Mouse (Mus musculus) retina, embryonic 14.5 days (tissue): ENCODE data around the gene Fasl.

Experiments
- DNase-seq: peaks from one replicate; pipeline ENCODE4 v3.0.0-alpha.2; 2015; ENCODE audit warnings: low spot score

Gene Fasl

DNA sequence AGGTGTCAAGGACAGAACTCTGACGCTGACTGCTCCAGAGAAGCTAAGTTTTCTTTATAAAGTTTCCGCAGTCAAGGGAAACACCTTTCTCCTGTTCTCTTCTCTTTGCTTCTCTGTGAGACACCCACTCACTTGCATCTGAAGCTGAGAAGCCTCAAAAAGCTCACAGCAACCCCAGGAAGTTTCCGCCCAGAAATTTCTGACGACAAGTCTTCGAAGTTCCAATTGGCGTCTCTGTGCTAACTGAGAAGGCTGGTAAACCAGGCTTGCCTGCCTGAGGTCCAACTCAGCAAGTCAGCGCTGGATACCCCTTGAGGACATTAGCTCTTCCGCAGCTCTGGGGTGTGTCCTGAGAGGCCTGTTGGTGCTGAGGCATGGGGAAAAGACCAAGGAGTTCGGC, at the start of gene Fasl:
TSS of gene Fasl (minus strand) at position 157 of the 400 bp plus-strand sequence.
- DNase-seq = no peak

DNA sequence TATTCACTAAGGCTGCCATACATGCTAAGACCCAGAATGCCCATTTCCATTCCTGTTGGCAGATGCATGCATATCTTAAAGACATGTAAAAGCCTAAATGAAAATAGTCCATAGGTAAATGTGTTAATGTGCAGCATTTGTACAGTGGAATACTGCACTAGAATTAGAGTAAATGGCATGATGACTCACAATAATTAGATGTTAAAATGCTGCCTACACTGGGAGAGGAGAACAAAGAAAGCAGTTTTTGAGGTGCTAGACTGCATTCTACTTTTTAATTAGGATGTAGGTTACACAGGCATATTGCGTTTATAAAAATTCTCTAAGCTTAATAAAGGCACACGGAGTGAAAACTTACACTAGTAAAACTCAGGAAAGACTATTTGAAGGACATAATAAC, 38.4 kb upstream of the Fasl start:
- no peak for DNase-seq

DNA sequence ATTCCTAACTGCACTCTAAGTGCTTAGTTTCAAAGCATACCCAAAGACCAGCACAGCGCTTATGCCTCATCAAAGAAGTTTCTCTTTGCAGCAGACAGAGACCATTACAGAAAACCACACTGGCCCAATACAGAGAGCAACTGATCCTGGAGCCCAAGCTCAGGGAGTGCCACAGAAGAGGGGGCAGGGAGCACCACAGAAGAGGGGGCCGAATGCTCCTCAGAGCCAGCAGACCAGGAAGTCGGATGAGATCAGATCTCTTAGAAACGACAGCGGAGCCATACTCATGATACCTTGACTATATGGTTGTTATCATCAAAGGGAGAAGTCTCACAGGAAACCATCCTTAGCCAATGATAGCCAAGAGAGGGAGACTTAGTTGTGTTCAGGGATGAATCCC, 21.1 kb upstream of the Fasl start:
- no peak for DNase-seq

DNA sequence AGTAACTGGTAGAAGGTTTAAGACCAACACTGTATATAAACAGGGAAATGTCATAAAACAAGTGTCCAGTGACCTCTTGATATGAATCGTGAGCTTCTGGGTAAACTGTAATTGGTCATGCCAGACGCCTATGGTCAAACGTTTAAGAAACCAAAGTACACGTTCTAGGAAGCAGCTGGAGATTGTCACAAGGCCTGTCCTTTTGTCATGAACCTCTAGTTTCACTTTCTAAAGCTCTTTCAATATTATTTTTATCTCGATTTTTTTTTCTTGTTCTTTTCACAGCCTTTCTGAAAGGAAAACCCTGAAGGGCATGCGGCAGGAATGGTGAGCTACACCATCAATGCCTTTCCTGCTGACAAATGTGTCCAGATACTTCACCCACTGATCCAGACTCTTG, 20.7 kb upstream of the Fasl start:
- no peak for DNase-seq

DNA sequence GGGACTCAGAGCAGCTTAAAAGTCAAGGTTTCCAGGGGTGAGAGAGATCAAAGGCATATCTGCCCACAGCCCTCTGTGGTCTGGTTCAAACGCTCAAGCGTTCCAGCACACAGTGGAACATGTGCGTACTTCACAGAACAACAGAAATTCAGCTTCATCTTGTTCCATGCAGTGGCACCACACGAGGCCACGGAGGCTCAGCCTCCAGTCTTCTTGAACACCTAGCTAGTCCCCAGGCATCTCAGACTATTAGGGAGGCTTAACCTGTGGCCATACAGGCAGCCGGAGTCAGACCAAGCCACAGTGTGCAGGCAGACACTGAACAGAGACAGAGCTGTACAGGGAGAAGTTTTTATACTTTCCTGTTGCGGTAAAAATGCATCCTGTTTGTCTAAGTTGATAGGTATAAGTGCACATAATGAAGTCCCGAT, 16.3 kb upstream of the Fasl start:
- DNase-seq = no peak

DNA sequence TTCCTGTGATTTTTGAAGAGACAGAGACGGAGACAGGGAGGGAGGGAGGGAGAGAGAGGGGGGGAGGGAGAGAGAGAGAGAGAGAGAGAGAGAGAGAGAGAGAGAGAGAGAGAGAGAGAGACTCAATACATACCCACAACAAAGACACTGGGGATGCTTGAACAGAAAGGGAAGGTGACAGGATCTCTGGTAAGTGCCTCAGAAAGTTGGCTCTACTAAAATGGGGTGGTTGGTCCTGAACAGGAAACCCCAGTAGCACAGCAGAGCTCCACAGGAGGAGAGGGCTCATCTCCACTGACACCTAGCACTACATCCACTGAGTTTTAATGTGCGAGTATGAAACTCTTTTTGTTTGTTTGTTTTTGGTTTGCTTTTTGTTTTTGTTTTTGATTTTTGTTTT, 13.0 kb upstream of the Fasl start:
- DNase-seq = no peak

DNA sequence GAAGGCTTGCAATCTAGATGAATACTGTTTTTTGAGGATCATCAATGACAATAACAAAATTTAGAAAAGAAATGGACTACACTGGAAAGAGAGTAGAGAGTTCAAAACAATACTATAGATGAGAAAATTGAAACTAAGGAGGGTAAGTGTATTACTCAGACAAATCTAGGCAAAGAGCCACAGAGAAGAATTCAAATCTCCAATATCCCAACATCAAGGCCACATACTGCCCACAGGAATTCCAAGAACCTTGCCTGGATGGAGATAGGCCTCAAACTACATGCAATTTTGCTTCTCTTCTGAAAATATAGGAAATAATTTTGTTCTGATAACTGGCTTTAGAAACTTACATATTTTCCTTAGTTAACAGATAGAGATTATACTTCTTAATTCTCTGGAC, 12.0 kb upstream of the Fasl start:
- DNase-seq = no peak

DNA sequence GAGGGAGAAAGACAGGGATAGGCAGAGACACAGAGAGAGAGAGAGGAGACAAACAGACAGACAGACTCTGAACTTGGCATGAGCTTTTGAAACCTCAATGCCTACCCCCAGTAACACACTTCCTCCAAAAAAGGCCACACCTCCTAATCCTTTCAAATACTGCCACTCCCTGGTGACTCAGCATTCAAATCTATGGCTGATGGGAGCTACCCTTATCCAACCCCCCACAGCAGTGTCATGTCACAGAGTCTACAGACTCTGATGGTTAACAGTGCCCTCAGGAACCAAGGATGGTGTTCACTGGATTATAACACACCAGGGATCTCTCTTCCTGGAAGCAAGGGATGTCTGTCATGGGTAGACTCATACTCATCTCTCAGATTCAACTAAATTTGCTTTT, 11.5 kb upstream of the Fasl start:
- no peak for DNase-seq

DNA sequence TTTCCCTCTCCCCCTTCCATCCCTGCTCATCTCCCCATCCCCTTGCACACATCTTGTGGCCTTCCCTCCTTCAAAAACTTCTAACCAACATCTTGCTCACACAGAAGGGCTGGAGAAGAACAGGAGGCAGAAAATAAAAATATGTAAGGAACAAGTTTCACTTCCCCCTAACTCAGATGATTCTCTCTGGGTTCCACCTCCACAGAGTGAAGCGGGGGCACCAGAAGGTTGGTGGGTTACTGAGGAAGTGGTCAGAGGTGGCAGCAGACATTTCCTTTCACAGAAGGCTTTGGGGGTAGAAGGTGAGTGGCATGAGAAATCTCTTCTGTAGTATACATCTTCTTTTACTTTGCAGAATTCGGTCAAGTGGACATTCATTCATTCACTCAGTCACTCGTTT, 10.6 kb upstream of the Fasl start:
- no peak for DNase-seq

DNA sequence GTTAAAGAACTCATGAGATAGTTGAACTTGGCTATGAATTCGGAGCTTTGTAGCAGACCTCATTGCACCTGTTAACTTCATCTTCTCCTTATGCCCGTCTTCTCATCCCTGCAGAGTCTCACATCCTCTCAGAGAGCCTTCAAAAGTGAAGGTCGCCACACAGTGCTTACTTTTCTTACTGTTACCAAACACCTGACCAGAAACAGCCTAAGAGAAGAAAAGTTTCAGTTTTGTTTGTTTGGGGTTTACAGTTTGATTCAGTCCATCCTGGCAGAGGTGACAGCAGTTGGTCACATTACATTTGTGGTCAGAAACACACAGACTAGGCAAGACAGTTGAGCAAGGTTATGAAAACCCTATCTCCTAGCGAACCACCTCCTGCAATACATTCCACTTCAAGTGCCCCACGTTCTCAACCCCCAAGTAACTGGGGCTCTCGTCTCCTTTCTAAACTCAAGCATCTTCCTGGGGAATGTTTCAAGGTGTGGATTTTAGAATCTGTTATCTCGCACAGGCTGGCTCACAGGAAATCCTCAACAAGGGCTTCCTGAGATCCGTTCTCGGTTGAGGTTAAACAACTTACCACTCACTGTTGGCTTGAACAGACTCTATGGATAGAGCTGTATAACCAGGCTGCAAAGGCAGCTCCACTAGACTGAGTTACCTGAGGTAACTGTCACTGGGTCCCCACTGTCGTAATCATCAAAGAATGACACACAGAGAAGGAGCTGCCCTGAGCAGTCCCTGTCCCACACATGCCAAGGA, 6.3 kb upstream of the Fasl start:
- DNase-seq = no peak

DNA sequence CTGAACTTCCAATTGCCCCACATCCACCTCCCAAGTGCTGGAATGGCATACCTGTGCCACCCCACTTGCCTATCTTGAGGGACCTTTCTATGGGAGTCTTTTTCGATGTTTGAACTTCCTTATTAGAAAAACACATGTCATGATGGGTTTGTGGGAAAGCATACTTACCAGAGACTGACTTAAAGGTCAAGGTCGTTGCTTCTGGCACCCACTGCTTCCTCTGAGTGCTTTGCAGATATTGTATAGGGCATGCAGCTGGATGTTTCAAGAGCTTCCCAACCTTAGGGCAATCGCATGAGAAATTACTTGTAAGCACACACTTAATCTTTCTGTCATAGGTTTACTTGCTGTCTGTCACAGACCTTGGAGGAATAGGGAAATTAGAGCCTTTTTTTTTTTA, 5.0 kb upstream of the Fasl start:
- no peak for DNase-seq

DNA sequence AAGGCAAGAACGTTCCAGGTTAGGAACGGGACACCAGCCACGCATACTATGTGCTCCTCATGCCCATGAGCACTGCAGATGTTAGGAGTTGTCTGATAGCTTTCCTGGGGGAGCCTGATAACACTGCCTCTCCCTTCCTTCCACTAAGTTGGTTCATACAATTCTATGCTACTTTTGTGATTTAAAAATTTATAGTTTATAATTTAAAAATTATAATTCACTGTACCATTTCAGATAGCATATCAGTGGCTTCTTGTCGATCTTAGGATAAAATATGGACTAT, 4.3 kb upstream of the Fasl start:
- no peak for DNase-seq

DNA sequence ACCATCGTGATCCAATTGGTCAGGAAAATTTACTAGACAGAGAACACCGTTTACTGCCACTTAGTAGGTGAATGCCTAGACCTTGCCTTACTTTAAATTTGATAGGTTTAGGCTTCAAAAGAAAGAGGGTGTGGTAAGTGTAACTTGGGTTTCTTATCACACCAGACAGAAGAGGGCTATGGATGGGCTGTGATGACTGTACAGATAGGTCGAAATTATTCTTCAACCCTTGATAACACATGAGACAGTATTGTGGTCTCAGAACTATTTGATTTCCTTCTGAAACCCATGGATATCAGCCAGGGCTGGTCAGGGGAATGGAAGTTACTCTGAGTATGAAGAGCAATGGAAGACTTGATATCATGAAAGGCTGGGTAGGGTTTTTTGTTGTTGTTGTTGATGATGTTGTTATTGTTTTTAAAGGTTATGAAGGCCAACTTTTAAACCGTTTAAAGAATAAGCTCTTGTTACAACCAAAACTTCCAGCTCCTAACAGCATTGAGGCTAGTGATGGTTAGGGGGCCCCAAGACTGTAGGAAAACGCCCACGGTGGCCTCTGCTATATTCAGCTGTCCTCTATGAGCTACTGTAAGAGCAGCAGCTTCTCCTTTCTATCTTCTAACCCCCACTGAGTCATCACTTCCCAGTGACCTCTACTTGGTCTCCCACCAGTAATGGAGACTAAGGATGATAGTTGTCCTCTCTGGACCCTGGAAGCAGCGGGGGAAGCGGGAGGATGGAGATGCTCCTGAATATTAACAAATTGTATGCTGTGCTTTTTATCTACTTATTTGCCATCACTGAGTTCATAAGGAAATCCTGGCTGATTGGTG, 3.8 kb upstream of the Fasl start:
- no peak for DNase-seq

DNA sequence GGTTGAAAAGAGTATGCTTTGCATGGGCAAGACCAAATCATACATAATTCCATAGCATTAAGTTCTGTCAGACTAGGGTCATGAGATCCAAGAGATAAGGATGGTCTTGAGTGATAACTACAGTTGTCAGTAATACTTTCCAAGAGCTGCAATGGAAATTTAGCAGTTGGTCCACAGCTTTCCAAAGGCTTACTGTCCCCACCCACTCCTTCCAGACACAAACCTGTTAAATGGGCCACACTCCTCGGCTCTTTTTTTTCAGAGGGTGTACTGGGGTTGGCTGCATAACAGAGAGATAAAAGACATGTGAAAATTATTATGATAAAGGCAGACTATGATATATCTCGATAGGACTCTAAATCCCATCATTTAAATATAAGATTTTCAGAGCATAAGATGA, 5.6 kb downstream of the Fasl start:
- DNase-seq = no peak

DNA sequence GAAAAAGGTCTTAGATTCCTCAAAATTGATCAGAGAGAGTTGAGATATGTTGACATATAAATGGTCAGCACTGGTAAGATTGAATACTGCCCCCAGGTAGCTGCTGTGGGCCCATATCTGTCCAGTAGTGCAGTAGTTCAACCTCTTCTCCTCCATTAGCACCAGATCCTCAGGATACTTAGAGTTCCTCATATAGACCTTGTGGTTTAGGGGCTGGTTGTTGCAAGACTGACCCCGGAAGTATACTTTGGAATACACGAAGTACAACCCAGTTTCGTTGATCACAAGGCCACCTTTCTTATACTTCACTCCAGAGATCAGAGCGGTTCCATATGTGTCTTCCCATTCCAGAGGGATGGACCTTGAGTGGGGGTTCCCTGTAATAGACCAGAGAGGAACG, 6.7 kb downstream of the Fasl start:
- no peak for DNase-seq

DNA sequence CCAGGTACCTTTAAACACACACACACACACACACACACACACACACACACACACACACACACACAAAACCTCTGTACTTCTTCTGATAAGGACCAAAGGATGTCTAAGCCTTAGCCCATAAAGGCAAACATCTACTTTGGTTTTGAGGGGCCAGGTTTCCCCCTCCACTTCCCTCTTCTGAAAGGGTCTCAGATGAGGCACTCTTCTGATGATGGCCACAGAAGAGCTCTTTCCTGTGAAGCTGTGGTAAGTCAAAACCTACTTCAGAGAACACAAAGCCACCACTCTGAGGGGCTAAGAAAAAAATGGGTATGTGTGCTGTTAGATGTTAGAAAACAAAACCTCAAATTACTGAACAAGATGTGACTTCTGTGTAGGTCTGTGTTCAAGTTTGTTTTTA, 9.2 kb downstream of the Fasl start:
- DNase-seq = no peak

DNA sequence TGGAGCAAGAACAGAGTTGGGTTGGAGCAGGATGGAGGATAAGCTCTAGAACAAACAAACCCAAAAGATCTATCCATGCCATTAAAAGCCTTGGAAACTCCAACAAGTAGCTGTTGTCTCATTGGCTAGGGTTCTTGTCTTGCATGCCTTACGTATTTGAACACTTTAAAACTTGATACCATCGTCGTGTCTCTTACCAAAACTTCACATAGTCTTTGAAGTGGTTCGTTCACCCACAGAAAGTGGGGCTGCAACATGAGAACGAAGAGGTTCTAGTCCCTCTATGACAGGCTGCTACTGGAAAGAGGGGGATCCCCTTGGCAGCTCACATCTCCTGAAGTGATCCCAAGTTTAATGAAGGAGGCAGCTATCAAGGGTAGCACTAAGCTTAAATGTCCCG, 13.1 kb downstream of the Fasl start:
- DNase-seq = no peak

DNA sequence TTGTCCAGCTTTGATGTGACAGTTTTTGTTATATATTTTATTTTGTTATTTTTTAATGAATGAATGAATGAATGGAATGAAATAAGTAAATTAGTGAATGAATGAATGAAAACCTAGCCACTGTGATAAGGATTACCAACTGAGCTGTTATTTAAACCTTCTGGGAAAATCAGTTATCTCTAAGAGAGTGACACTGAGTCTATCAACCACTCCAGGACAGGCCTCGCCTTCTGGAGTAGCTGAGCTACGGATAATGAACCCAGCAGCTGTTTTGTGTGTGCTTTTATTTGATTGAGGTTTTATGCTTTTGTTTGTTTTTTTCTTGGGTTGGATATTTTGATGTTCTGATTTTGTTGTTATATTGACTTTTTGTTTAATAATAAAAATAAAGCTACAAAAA, 17.0 kb downstream of the Fasl start:
- no peak for DNase-seq

DNA sequence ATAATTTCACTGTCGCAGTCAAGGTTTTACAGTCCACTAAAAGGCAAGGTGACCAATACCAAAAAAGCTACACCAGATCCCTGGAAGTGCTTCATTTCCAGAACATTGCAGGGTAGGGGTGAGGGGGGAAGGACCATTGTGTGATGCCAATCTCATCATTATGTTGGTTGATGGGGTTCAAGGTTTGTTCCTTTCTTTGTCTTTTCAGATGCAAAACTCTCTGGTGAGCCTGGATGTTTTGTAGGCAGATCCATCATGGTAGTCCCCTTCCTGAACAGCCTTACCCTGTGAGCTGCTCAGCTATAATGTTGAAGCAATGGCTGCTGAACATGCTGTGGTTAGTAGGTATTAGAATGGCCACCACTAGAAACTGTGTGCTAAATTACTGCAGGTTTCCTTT, 19.0 kb downstream of the Fasl start:
- no peak for DNase-seq

DNA sequence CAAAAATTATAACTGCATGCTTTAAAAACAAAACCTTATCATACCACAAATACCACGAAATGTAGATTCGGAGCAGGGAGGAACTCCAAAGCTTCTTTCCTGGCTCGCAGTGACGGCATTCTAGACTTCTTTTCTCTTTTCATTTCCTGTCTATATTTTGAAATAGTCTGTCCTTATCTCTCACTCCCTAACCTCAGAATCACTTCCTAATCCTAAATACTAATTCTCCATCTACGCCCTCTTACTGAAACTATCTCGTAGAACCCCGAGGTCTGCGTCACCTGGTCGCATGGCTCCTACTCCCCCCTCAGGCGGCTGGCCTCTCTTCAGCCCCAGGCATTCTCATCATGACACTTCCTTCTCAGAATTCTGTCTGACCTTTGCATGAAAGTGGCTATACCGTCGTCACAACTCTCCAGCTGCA, 21.2 kb downstream of the Fasl start:
- DNase-seq = no peak

DNA sequence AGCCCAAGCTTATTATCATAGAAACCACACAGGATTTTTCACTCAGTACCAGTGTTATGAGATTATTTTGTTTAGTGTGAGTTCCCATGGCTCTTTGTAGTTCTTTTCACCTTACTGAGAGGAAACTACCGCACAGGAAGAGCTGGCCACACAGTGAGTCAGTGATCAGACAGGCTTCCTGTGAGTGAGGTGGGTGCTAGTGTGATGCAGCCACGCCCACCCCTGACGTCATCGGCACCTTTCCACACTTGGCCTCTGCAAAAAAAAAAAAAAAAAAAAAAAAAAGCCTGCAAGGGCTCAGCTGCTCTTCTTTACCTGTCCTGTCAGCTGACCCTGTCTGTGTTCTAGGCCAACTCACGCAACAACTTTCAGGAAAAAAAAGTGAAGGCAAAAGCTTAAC, 21.6 kb downstream of the Fasl start:
- DNase-seq = no peak

DNA sequence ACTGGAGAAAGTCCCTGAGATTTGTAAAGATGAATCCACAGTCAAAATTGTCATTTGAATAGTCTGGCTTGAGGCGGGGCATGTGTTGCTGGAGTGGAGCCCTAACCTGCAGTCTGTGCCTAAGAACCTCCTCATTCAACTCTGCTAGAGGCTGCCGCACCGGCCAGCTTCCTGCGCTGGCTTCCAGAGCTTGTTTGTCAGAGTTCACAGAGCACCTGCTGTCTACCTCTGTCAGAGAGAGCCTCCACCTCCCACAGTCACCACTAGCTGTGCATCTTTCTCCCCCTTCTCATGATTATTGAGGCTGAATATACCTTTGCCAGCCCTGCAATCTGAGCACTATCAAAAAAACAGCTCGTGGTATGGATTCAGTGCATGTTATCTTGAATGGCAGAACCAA, 22.4 kb downstream of the Fasl start:
- DNase-seq = no peak

DNA sequence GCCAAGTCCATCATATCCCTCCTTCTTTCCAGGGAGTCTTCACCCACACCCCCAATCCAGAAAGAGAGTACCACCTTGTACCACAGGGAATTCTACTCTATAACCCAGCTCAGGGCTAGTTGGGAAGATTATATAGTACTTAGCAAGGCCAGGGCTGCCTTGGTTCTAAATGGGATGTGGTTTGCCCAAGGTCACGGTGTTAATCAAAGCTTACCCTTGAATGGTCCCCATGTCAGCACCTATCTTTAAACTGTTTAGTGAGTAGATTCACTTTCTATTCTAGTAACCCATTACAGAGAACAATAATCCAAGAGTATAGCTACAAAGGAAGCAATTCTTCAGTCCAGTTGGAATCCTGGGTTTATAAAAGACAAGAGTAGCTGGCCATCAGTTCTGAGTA, 23.3 kb downstream of the Fasl start:
- DNase-seq = no peak

DNA sequence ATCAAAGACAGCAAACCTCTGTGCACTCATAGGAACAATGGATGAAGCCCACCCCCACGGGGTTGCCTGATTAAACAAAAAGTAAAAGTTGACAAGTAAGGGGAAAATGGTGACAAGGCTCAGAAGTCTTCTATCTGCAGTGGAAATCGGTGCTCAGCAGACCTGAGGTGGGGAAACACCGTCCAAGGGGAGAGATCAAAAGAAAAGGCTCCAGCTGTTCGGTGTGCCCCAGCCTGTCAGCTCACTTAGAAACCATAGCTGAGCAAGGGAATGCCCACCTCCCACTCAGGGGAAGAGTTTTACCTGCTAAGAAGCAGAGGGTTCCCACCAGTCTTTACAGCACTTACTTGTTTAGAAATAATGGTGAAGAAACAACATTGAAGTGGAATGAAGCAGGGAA, 26.7 kb downstream of the Fasl start:
- no peak for DNase-seq
